Mouse (Mus musculus) lung, embryonic 15.5 days (tissue): ENCODE measurements at regions not wholly inside any gene's neighbourhood (a gene's known extent, or its start where the extent isn't known, plus 50 kb on each side); places are given as distances from the start of the nearest gene placed in this dataset.
A peak's percentile ranks its signal among the peaks of the same experiment; 100 is the strongest.

ENCODE experiments used
- ATAC-seq: fragments of 200-750 bp; cut with Nextera tagmentation; 2 replicates; pipeline ENCODE4 v1.8.0; 2017; ENCODE audit warnings: moderate number of reproducible peaks, borderline replicate concordance; ENCODE audit not compliant: low FRiP score, low TSS enrichment; ENCODE audit errors: extremely low read depth
- H3K27ac ChIP-seq: fragments of 300-500 bp; sonication (generic); 2 replicates; pipeline ENCODE4 v1.5.1; 2015; ENCODE audit warnings: moderate library complexity, mild to moderate bottlenecking, inconsistent platforms
- H3K27me3 ChIP-seq: fragments of 300-500 bp; sonication (generic); 2 replicates; pipeline ENCODE4 v1.6.1; 2015; ENCODE audit warnings: inconsistent platforms
- H3K36me3 ChIP-seq: fragments of 300-500 bp; sonication (generic); 2 replicates; pipeline ENCODE4 v1.6.1; 2015; ENCODE audit warnings: inconsistent platforms
- H3K4me1 ChIP-seq: fragments of 300-500 bp; sonication (generic); 2 replicates; pipeline ENCODE4 v1.6.1; 2015; ENCODE audit warnings: inconsistent platforms
- H3K4me2 ChIP-seq: fragments of 300-500 bp; sonication (generic); 2 replicates; pipeline ENCODE4 v1.6.1; 2015; ENCODE audit warnings: inconsistent platforms, mild to moderate bottlenecking, moderate library complexity
- H3K4me3 ChIP-seq: fragments of 300-500 bp; sonication (generic); 2 replicates; pipeline ENCODE4 v1.5.1; 2015; ENCODE audit warnings: mild to moderate bottlenecking, inconsistent platforms
- H3K9ac ChIP-seq: fragments of 300-500 bp; sonication (generic); 2 replicates; pipeline ENCODE4 v1.6.1; 2015; ENCODE audit warnings: inconsistent platforms
- H3K9me3 ChIP-seq: fragments of 300-500 bp; sonication (generic); 2 replicates; pipeline ENCODE4 v1.6.1; 2016; ENCODE audit warnings: inconsistent platforms
- WGBS: fragments of 180-500 bp; shearing (Covaris S2); methylation state at CpG from one replicate; pipeline ENCODE4 v1.1.7; 2015; 5-methylcytosine and 5-hydroxymethylcytosine counted together

GRCm38 (mm10) chr6:101937467-101938392 lies 560.0 kb upstream of the Pdzrn3 start:
- WGBS, result 44% methylated on average over 12 of the region's 12 CpGs
- Histone ChIP-seq H3K4me3 (no peak overlapping the region), H3K4me1 (no peaks in the 10 kb centered on the region), H3K9me3 (no peaks in the 10 kb centered on the region), H3K4me2 (no peak overlapping the region; the same call in 1 of the 2 replicates), H3K9ac (no peak overlapping the region), H3K36me3 (no peaks in the 10 kb centered on the region), H3K27ac (no peak overlapping the region), H3K27me3 (no peaks in the 10 kb centered on the region)
- ATAC-seq, result no peak

- no peaks in the 10 kb centered on the region for H3K4me1 ChIP-seq
- no peak for ATAC-seq
- 93% methylated on average over 5 of the region's 5 CpGs for WGBS
- H3K27me3 ChIP-seq, result no peaks in the 10 kb centered on the region
- no peak overlapping the region for H3K4me2 ChIP-seq
- no peaks in the 10 kb centered on the region for H3K36me3 ChIP-seq
- H3K9me3 ChIP-seq, result no peaks in the 10 kb centered on the region
- H3K9ac ChIP-seq, result no peak overlapping the region
- H3K27ac ChIP-seq, result no peak overlapping the region
- H3K4me3 ChIP-seq, result no peak overlapping the region
These were observed 554.1 kb upstream of the Pdzrn3 start for GRCm38 (mm10) chr6:101931768-101932167.

- Histone ChIP-seq H3K9me3 (no peaks in the 10 kb centered on the region), H3K27me3 (no peaks in the 10 kb centered on the region), H3K27ac (no peak overlapping the region), H3K4me2 (no peak overlapping the region), H3K36me3 (no peaks in the 10 kb centered on the region), H3K4me1 (no peaks in the 10 kb centered on the region), H3K9ac (no peak overlapping the region), H3K4me3 (no peak overlapping the region)
- WGBS, result 50% methylated on average over 4 of the region's 4 CpGs
- no peak for ATAC-seq
These were observed 544.0 kb upstream of the Pdzrn3 start for GRCm38 (mm10) chr6:101921686-101922085.

DNA sequence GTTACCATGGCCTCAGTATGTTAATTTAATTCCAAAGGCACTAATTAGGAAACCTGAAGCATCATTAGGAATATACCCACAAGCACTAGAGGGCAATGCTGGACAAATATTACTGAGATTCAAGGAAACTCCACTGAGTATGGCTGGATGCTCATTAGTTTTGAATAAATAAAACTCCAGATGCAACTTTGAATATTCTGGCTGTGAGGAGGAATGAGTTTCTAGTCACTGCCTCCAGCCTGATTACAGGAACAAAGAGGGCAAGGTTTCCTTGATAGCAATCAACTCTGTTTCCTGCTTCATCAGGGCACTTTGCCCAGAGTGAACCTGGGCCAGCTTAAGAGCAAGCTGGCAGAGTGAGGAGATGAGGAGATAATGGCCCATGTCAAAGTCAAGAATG lies 543.5 kb upstream of the Pdzrn3 start:
- no peak overlapping the region for H3K27ac ChIP-seq
- no peak overlapping the region for H3K4me2 ChIP-seq
- no peaks in the 10 kb centered on the region for H3K27me3 ChIP-seq
- no peak; the same call in 1 of the 2 replicates for ATAC-seq
- H3K36me3 ChIP-seq, result no peaks in the 10 kb centered on the region
- H3K9ac ChIP-seq, result no peak overlapping the region
- no peaks in the 10 kb centered on the region for H3K9me3 ChIP-seq
- no peak overlapping the region for H3K4me3 ChIP-seq
- H3K4me1 ChIP-seq, result no peaks in the 10 kb centered on the region

GRCm38 (mm10) chr6:101918914-101919313 lies 541.2 kb upstream of the Pdzrn3 start:
- Histone ChIP-seq H3K27ac (no peak overlapping the region), H3K4me1 (no peaks in the 10 kb centered on the region), H3K9ac (no peak overlapping the region), H3K36me3 (no peaks in the 10 kb centered on the region), H3K4me2 (no peak overlapping the region), H3K27me3 (no peaks in the 10 kb centered on the region), H3K4me3 (no peak overlapping the region), H3K9me3 (no peaks in the 10 kb centered on the region)
- no peak for ATAC-seq

DNA sequence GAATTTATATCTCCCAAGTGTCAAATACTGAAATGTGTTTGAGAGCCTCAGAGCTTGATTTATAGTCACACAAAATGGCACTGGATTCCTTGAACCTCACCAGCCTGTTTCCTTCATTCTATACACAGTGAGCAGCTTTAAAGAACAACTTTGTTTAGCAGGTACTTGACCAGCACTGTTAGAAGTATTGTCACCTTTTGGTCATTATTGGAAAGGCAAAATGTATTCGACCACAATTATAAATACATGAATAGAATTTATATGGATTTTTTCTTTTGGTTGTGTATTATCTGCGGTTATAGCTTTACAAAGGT lies 527.3 kb upstream of the Pdzrn3 start:
- H3K9me3 ChIP-seq, result no peaks in the 10 kb centered on the region
- H3K36me3 ChIP-seq, result no peaks in the 10 kb centered on the region
- 0 out of 2 replicates have a peak, but pooled peaks cover 4% of the 10 kb centered on the region for H3K4me1 ChIP-seq
- 71% methylated on average over 2 of the region's 2 CpGs for WGBS
- H3K9ac ChIP-seq, result no peak overlapping the region
- no peak overlapping the region for H3K4me3 ChIP-seq
- ATAC-seq, result peak; percentile 31; the same call in 1 of the 2 replicates
- H3K4me2 ChIP-seq, result no peak overlapping the region
- H3K27me3 ChIP-seq, result no peaks in the 10 kb centered on the region
- no peak overlapping the region for H3K27ac ChIP-seq

GRCm38 (mm10) chr6:101904234-101905028 lies 526.7 kb upstream of the Pdzrn3 start:
- 31% methylated on average over 2 of the region's 2 CpGs for WGBS
- Histone ChIP-seq H3K27ac (no peak overlapping the region), H3K4me2 (no peak overlapping the region), H3K4me3 (no peak overlapping the region), H3K36me3 (no peaks in the 10 kb centered on the region), H3K9ac (no peak overlapping the region), H3K27me3 (no peaks in the 10 kb centered on the region), H3K9me3 (no peaks in the 10 kb centered on the region), H3K4me1 (0 out of 2 replicates have a peak, but pooled peaks cover 4% of the 10 kb centered on the region)
- peak; percentile 78; the same call in 1 of the 2 replicates for ATAC-seq

- Histone ChIP-seq H3K36me3 (no peaks in the 10 kb centered on the region), H3K27me3 (no peaks in the 10 kb centered on the region), H3K9ac (no peak overlapping the region), H3K4me2 (no peak overlapping the region), H3K27ac (no peak overlapping the region), H3K9me3 (no peaks in the 10 kb centered on the region), H3K4me1 (0 out of 2 replicates have a peak, but pooled peaks cover 4% of the 10 kb centered on the region), H3K4me3 (no peak overlapping the region)
- ATAC-seq, result no peak
- WGBS, result 68% methylated on average over 2 of the region's 2 CpGs
These were observed 524.6 kb upstream of the Pdzrn3 start for GRCm38 (mm10) chr6:101902276-101902675.

GRCm38 (mm10) chr6:101898544-101898943 lies 520.8 kb upstream of the Pdzrn3 start:
- WGBS, result 58% methylated on average over 4 of the region's 4 CpGs
- no peaks in the 10 kb centered on the region for H3K27me3 ChIP-seq
- no peak for ATAC-seq

GRCm38 (mm10) chr6:101890655-101891054 lies 513.0 kb upstream of the Pdzrn3 start:
- Histone ChIP-seq H3K27ac (no peak overlapping the region), H3K4me3 (no peak overlapping the region), H3K36me3 (no peaks in the 10 kb centered on the region), H3K9me3 (no peaks in the 10 kb centered on the region), H3K9ac (no peak overlapping the region), H3K4me2 (no peak overlapping the region), H3K4me1 (no peaks in the 10 kb centered on the region), H3K27me3 (no peaks in the 10 kb centered on the region)
- no peak for ATAC-seq

More at GRCm38 (mm10) chr6:101898544-101898943, 520.8 kb upstream of the Pdzrn3 start:
- no peak overlapping the region for H3K27ac ChIP-seq
- no peaks in the 10 kb centered on the region for H3K9me3 ChIP-seq
- H3K36me3 ChIP-seq, result no peaks in the 10 kb centered on the region
- no peak overlapping the region for H3K4me3 ChIP-seq
- H3K9ac ChIP-seq, result no peak overlapping the region
- no peaks in the 10 kb centered on the region for H3K4me1 ChIP-seq
- no peak overlapping the region for H3K4me2 ChIP-seq

- WGBS, result 31% methylated on average over 4 of the region's 4 CpGs
- peak; percentile 69; the same call in 1 of the 2 replicates for ATAC-seq
- Histone ChIP-seq H3K36me3 (no peaks in the 10 kb centered on the region), H3K27ac (peak overlapping the region; percentile 35; the same call in 1 of the 2 replicates), H3K4me3 (no peak overlapping the region), H3K4me2 (no peak overlapping the region), H3K4me1 (peaks cover 12% of the 10 kb centered on the region), H3K9ac (no peak overlapping the region), H3K9me3 (no peaks in the 10 kb centered on the region), H3K27me3 (no peaks in the 10 kb centered on the region)
These were observed 505.2 kb upstream of the Pdzrn3 start for GRCm38 (mm10) chr6:101882938-101883337.

DNA sequence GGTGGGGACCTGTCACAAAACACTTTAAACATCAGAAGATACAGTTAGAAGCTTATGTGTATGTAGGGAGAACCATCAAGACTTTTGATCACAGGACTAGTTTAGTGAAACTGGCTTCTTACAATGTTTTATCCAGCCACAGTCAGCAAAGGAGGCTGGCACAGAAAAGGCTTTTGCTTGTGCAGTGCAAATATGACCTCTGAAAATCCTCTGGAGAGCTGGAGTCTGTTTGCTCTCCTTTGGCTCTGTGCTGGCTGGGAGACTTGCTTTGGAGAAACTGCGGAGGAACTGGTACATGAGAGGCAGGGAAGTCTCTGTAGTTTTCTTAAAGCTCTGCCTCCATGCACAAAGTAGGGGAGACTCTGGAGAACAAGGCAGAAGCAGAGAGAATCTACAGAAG lies 497.2 kb upstream of the Pdzrn3 start:
- no peak overlapping the region for H3K4me2 ChIP-seq
- no peaks in the 10 kb centered on the region for H3K4me1 ChIP-seq
- 52% methylated on average over 1 of the region's 1 CpGs for WGBS
- 0 out of 2 replicates have a peak overlapping the region, but pooled peaks have one; percentile 42 for H3K27ac ChIP-seq
- H3K36me3 ChIP-seq, result no peaks in the 10 kb centered on the region
- no peaks in the 10 kb centered on the region for H3K9me3 ChIP-seq
- no peak overlapping the region for H3K4me3 ChIP-seq
- no peak overlapping the region for H3K9ac ChIP-seq
- H3K27me3 ChIP-seq, result no peaks in the 10 kb centered on the region
- peak; percentile 49; the same call in 1 of the 2 replicates for ATAC-seq
